Mouse (Mus musculus) urinary bladder, adult 18-20 months (tissue): ENCODE measurements around the gene Tle3.
A peak's percentile ranks its signal among the peaks of the same experiment; 100 is the strongest.

Experiments
- DNase-seq, 2 experiments: peaks; one replicate each; pipeline ENCODE4 v3.0.0; 2022; ENCODE audit warnings: low spot score in 2 of 2, mixed read lengths in 2 of 2

The Tle3 gene

DNA sequence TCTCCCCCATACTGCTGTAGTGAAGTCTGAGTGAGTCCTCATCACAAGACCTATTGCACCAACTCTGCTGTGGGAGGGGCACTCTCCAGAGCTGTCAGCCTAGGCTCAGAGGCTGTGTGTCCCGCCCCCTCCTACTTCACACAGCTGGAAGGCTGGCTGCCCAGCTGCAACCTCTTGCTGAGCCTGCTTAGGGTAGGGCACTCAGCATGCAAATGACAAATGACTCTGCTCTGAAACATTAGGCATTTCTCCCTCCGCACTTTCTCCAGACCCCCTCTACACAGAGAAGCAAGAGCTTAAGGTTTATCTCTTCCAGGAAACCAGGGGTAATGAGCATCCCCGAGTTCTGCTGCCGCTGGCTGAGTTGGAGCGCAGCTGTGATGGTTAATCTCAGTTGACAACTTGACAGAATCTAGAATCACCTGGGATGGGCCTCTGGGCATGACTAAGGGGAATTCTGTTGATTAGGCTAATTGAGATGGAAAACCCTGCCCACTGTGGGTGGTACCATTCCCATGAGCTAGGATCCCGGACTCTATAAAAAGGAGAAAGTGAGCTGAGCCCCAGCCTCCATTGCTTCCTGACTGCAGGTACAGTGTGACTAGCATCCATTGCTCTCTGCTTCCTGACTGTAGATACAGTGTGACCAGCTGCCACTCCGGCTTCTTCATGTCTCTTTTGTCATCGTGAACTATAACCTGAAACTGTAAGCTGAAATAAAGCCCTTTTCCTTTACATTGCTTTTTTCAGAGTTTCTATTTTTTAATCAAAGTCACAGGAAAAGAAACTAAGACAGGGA, 63.2 kb downstream of the Tle3 start:
- DNase-seq: peak in 1 of 2 experiments; percentile 37

GRCm38 (mm10) chr9:61436104-61436503, 63.9 kb downstream of the Tle3 start:
- no peak for DNase-seq

DNA sequence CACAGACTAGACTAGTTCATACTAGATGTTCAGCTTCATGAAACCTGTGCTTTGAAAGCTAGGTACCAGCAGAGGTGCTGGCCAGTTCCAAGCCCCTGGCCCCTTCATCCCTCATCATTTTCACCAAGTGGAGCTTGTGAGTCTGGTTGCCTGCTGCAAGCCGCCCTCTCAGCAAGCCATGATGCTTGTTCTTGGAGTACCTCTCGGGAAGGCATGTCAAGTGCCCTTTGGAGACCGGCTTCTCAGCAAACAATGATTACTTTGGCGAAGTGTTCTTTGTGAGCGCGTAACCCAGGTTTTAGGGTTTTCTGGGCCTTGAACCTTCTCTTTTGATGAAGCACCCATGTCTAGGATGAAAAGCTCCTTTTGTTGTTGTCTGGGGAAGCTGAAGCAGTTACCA, 64.6 kb downstream of the Tle3 start:
- no peak for DNase-seq

GRCm38 (mm10) chr9:61439092-61439491, 66.9 kb downstream of the Tle3 start:
- DNase-seq: no peak

- DNase-seq: no peak
Observed at GRCm38 (mm10) chr9:61439979-61440378, 67.8 kb downstream of the Tle3 start.

DNA sequence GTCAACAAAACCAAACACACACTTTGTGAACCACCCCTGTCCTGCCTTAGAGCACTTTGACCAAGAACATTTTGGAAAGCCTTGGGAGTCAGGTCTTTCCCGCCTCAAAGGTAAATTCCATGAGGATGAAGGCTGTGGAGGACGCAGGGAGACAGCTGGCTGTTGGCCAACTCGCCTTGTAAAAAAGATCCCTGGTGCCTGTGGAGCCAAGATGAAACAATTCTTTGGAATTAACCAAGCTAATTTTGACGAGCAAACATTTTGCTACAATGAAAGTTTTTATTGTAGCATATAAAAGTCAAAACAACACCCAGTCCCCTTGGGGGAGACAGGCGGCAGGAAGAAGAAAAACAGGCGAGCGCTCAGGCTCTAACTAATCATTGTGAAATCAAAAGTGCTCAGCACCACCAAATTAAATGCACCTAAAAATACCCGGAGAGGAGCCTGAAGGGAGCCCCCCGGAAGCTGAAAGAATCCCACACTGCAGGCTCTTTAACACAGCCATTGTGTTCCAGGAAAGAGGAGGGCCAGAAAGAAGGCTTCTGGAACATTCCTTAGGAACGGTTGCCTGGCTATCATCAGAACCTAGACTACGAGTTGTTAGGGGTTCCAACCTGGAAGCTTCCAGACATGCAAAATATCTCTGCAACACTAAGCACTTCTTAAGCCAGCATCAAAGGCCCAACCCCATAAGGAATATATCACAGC, 69.2 kb downstream of the Tle3 start:
- DNase-seq: no peak

- no peak for DNase-seq
Observed at GRCm38 (mm10) chr9:61442951-61443630, 70.9 kb downstream of the Tle3 start.

- DNase-seq: no peak
Observed at GRCm38 (mm10) chr9:61445151-61445550, 73.0 kb downstream of the Tle3 start.

GRCm38 (mm10) chr9:61445711-61446222, 73.6 kb downstream of the Tle3 start:
- no peak for DNase-seq

- DNase-seq: no peak
Observed at GRCm38 (mm10) chr9:61446965-61447364, 74.8 kb downstream of the Tle3 start.

DNA sequence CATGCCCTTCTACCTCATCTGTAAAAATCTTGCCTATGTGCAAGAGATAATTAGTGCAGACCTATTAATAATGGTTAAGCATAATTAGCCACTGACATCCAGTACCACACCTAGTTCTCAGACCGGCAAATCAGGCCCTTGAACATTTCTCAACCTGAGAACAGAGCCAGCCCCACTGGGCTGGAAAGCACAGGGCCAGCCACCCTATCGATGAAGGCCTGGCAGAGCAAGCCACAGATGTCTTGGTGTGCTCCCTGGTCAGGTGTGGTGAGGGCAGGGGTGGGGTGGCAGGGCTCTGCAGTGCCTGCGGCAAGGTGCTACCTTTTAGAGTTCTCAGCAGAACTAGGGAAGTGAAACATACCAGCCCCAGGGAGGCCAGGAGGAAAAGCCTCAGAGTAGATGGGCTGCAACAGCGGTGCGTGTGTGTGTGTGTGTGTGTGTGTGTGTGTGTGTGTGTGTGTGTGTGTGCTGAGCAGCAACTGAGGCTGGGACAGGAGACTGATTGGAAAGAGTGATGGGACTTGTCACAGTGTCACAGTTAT, 77.3 kb downstream of the Tle3 start:
- DNase-seq: no peak

DNA sequence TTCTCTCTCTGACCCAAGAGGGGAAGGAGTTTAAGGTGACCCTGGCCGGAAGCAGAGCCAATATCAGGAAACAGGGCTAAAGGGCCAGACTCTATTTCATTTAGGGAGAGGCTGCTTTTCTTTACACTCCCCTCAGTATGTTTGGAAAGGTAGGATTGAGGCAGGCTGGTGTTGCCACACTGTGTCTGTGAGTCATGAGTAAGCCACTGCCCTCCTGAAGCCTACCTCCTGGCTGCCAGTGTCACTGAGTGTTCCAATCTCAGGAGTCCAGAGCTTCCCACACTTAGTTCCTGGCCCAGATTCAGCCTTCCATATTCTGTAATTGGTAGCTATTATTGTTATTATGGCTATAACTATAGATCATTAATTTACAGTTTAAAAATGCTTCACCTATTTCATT, 79.9 kb downstream of the Tle3 start:
- no peak for DNase-seq

DNA sequence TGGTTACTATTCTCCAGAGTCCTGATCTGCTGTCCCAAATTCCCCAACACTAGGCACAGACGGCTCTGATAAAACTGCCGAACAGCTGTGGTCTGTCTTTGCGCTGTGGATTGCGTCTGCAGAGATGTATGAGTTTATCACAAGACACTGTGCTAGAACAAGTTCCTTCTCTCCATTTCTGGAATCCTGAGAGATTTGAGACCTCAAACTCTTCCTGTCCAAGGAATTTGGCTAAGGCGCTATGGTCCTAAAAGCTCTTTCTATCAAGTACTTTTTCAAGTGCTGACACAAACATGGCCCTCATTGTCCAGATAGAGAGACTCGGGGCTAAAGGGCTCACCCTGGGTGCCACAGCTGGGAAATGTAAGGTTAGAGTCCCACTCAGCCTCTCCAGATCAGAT, 83.7 kb downstream of the Tle3 start:
- DNase-seq: peak in 1 of 2 experiments; percentile 25

DNA sequence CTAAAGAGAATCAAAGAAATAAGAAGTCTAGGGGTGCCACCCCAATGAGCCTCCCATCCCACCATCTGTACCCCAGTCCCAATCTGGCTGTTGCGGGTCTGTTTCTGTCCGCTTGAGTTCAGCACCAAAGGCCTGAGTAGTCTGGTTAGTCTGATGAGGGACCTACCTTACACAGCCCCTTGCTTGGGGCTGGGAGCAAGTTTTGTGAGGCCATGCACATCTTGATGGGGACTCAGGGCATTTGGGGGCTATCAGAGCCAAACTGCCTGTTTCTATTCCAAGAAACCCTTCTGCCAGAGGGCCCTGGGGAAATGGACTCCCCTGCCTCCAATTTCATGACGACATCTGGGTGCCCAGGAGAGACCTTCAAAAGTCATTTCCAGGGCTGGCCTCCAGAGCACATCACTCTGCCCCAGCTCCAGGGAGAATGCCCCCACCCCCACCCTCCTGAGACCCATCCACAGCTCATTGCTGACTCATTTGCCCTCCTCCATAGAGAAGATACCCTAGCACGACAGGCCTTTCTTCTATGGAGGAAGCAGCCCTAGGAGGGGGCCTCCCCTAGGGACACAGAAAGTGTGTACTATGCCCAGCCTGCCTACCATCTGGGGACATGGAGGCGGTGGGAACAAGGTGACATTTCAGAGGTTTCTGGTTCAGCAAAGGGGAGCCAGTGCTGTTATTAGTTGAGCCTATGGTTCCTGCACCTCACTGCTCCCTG, 84.4 kb downstream of the Tle3 start:
- no peak for DNase-seq

GRCm38 (mm10) chr9:61457162-61457523, 85.0 kb downstream of the Tle3 start:
- no peak for DNase-seq

GRCm38 (mm10) chr9:61461859-61462258, 89.7 kb downstream of the Tle3 start:
- DNase-seq: no peak

DNA sequence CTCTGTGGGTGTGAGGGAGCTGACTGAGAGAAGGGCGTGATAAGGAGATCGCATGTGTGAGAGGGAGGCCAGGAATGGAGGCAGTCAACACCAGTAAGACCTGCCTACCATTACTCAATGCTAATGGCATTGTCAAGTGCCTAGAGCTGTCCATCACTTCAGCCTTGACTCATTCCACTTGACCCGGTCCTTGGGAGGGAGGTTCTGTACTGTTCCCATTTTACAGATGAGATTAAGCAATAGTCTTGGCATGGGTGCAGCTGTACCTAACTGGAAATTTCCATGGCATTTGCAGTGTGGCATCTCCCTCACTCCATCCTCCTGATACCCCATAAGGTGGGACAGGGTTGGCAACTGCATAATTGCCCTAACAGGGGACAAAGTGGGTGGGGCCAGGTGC, 95.3 kb downstream of the Tle3 start:
- DNase-seq: no peak
